Mouse (Mus musculus) regulatory T cell (primary cell): Measurements from ENCODE around the gene Elovl5.
"Not testable (repeated sequence)": the region's sequence is repeated elsewhere in the genome, so short reads cannot be mapped to it uniquely, and the experiment has no call there.

Experiments
- in situ Hi-C: fragments of 300-600 bp; cut with MboI, MseI; formaldehyde crosslinking; loops from one replicate; pipeline ENCODE4 v1.15.1; 2025; ENCODE audit warnings: high pct_unique_total_duplicates

The Elovl5 gene

DNA sequence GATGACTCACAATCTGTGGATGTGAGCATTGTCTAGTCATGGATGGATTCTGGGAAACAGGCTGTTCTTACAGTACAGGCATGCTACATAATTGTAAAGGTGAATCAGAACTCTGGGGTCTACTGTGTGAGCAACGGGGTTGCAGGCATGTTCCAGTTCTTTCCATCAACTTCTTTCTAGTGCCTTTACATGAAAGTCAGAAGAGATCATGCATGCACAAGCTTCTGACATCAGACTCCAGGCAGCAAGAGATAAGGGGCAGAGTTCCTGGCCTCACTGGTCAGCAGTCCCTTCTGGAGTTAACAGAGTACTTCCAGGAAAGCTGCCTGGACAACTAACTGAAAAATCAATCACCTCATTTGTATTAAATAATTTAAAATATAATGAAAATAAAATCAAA, 75.9 kb downstream of the Elovl5 start:
- in situ Hi-C loops, result no loop called here

- in situ Hi-C loops, result not testable (repeated sequence)
Measured at GRCm38 (mm10) chr9:77993538-77994255, 76.5 kb downstream of the Elovl5 start.

DNA sequence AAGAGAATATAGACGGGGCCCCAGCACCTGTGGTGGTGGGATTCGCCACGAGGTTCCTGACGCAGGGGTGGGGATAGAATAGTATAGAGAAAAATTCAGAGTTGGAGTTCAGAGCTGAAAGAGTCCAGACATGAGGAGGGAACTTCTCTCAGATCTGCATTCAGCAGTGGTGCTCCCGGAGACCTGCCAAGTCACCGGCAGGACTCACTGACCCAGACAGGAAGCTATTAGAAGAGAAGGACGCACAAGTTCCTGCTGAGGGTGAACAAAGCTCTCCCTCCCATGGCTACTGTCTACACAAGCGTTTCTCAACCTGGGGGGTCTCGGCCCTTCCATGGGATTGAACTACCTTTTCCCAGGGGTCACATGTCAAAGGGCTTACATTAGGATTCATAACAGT, 78.1 kb downstream of the Elovl5 start:
- in situ Hi-C loops, result no loop called here

GRCm38 (mm10) chr9:78000586-78001500, 83.7 kb downstream of the Elovl5 start:
- in situ Hi-C loops, result no loop called here

DNA sequence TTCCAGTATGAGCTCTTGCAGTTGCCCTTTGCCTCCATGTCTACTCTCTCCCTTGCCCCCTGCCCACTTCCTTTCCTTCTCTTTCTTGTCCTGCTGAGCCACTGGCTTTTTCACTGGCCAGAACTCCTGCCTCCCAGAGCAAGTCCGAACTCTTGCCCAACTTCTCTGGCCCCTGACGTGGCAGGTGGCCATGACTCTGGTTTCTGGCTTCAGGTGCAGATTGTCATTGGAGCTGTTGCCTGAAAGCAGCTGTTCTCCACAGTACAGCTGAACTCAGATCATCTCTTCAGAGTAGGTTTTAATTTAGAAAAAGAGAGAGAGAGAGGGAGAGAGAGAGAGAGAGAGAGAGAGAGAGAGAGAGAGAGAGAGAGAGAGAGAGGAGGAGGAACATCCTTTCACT, 86.1 kb downstream of the Elovl5 start:
- in situ Hi-C loops, result no loop called here

DNA sequence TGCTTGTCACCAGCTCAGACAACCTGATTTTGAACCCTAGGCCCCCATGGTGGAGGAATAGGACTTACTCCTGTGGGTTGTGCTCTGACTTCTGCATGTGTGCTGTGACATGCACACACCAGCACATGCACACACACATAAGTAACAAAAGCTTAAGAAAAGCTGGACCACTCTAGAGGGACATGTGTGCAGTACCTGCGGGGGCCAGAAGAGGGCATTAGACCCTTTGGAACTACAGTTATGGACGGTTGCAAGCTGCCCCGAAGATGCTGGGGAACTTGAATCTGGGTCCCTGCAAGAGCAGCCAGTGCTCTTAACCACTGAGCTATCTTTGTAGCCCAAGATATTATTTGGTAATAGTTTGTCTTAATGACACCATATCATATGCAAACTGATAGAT, 88.3 kb downstream of the Elovl5 start:
- in situ Hi-C loops, result no loop called here

- in situ Hi-C loops, result no loop called here
Measured at GRCm38 (mm10) chr9:78006209-78007001, 89.2 kb downstream of the Elovl5 start.

DNA sequence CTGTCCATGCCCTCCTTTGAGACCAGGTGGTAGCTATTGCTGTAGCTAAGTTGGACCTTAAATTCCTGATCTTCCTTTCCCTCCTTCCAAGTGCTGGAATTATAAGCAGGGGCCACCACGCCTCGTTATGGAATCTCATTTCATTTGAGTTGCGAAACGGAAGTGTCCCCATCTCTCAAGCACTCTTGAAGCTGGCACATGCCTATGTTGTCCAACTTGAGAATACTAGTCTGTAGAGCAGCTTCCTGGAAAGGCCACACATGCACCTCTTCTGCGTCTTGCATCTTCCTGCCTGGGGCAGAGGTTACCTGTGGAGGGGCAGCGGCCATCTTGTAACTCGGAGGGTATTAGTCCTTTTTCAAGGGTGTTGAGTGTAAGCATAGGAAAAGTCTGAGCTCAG, 92.2 kb downstream of the Elovl5 start:
- in situ Hi-C loops, result no loop called here

DNA sequence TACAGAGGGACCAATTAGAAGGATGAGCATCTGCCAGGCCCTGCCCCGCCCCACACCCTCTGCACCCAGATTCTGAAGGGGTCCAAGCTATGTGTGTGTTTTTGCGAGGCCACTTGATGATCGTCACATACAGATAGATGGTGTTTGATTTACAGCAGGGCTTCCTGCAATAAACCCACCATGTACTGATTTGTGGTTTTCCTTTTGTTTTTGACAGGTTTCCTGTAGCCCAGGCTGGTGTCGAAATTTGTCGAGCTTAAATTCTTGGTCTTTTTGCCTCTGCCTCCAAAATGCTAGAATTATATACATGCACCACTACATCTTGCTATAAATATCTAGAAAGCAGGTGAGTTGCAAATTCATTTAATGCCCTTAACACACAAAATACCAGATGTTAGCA, 93.0 kb downstream of the Elovl5 start:
- in situ Hi-C loops, result loop anchor here (5.0 kb wide), 1 partner anchor 203 kb away; no protein-coding TSS in a partner anchor

- in situ Hi-C loops, result loop anchor here (5.0 kb wide), 1 partner anchor 203 kb away; no protein-coding TSS in a partner anchor
Measured at GRCm38 (mm10) chr9:78010707-78011106, 93.5 kb downstream of the Elovl5 start.

GRCm38 (mm10) chr9:78012066-78012465, 94.9 kb downstream of the Elovl5 start:
- in situ Hi-C loops, result loop anchor here (5.0 kb wide), 1 partner anchor 205 kb away; no protein-coding TSS in a partner anchor

- in situ Hi-C loops, result loop anchor here (5.0 kb wide), 1 partner anchor 205 kb away; no protein-coding TSS in a partner anchor
Measured at GRCm38 (mm10) chr9:78012681-78013080, 95.5 kb downstream of the Elovl5 start.

DNA sequence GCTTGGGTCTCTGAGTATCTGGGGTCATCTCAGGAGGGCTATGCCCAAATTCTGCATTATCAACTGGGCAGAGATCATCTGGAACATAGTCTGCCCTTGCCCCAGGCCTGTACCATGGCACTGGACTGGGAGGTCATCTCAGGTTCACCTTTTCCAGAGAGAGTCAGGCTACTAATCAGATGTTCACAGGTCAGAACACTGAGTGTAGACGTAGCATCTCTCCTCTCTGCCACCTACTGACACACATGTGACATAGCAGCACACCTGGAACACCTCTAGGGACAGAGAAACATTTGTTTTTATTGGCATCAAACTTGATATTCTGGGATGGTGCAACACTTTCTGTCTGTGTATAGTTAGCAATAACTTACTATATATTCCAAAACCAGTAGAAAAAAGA, 96.6 kb downstream of the Elovl5 start:
- in situ Hi-C loops, result loop anchor here (5.0 kb wide), 1 partner anchor 207 kb away; no protein-coding TSS in a partner anchor

DNA sequence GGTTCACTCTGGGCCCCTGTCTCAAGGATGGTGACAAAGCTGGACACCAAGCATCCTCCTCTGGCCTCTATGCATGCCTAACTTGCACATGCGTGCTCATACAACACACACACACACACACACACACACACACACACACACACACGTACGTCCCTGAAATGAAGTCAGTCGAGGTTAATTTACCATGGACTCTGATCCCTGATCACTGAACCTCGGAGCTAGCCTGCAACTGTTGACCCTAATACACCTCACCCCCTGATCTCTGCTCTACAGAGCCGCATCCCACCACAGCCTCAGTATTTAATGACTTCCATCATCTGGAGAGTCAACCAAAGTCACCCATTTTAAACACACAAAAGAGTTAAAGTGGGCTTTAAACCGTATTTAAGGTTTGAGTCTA, 98.7 kb downstream of the Elovl5 start:
- in situ Hi-C loops, result no loop called here

DNA sequence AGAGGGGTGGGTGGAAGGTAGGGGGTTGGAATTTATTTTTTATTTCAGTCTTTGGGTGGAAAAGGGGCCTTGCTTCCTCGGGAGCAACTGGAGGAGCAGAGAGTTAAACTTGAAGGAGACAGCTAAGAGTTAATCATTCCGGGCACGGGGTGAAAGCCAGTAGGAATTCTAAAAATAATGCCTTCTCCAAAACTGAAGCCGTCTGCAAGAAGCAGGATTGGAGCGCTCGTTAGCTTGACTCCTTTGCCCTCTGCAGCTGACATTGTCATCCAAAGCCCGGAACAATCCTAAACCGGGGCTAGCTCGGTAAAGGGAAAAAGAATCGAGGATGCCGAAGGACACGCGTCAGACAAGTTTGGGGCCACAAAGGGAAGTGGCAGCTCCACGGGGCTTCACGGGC, 99.1 kb downstream of the Elovl5 start:
- in situ Hi-C loops, result no loop called here

DNA sequence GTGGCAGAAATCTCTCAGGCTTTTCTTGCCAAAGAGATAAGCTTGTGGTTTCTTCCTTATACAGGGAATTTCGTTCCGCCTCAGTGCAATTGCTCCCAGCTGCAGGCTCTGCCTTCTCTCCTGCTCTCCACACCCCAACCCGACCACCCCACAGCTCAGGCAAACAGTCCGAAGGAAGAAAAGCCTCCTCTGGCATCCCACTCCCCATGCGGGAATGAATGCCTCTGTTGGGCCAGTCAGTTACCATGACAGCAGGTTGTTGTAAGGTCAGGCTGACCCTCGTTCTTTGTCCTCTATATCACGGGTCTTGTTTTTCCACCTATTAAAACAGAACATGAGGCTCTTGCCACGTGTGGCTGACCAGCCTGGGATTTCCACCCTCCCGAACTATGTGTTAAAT, 104.1 kb downstream of the Elovl5 start:
- in situ Hi-C loops, result loop anchor here (10.0 kb wide), 1 partner anchor 116 kb away; no protein-coding TSS in a partner anchor

DNA sequence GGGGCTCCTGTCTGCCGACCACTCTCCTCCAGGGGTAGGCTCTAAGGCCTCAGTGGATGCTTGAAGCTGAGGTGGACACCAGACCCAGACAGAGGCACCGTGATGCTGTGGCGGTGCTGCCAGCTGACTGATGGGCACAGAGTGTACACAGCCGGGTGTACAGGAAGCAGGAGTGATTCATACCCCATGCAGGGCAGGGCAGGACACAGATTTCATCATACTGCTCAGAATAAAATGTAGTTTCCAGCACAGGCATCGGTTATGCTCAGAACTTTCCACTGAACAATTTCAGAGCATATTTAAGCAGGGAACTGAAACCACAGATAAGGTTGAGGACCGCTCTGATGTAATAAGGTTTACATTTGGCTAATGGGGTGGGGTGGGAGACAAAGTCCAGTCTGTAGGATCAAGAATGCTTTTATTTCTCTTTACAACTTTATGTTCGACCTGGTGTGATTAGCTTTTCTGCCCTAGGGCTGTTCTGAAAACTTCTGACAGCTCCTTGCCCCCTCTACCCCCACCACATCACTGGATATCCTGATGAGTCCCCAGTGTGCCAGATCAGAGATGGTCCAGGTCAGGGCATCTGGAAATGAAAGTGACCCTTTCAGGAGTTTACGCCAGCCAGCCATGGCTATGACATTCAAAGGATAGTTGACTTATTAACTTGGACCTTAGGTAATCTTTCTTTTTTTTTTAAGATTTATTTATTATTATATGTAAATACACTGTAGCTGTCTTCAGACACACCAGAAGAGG, 105.2 kb downstream of the Elovl5 start:
- in situ Hi-C loops, result loop anchor here (10.0 kb wide), 1 partner anchor 118 kb away; no protein-coding TSS in a partner anchor

DNA sequence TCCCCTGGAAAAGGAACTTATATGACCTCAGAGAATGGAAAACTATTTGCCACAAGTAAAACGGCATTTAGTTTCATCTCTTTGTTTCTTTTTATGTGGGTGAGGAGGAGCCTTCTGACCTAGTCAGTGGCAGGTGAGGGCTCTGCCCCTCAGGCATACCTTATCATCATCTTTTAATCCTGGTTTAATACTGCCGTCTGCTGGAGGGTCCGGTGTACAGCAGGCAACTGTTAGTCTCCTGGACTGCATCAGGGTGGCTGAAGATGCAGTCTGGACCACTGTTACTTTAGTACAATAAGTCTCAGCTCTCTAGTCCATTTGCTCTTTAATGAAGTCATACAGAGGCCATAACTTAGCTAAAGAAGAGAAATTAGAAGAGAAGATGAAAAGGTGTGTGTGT, 107.7 kb downstream of the Elovl5 start:
- in situ Hi-C loops, result loop anchor here (10.0 kb wide), 1 partner anchor 120 kb away; no protein-coding TSS in a partner anchor

GRCm38 (mm10) chr9:78027099-78027498, 109.9 kb downstream of the Elovl5 start:
- in situ Hi-C loops, result loop anchor here (10.0 kb wide), 1 partner anchor 122 kb away; no protein-coding TSS in a partner anchor

GRCm38 (mm10) chr9:78030835-78031456, 113.8 kb downstream of the Elovl5 start:
- in situ Hi-C loops, result loop anchor here (10.0 kb wide), 2 partner anchors 226 to 436 kb away; no protein-coding TSS in a partner anchor
